Mouse (Mus musculus): ENCODE results near the gene Ids. TPM values are rescaled to one million over a fixed set of nuclear protein-coding genes. Genes with fewer than 3 reads are reported as not detected.
"Not testable (repeated sequence)": the region's sequence is repeated elsewhere in the genome, so short reads cannot be mapped to it uniquely, and the experiment has no call there.

The Ids gene
- polyA plus RNA-seq (2015; fragmentation: Nextera tagmentation; extraction: Ambion mirVana), result 2.5 and 2.9 TPM in 2 replicates

GRCm38 (mm10) chrX:70364661-70365613, at the start of gene Ids:
Gene Ids, minus strand, starts transcription at chrX:70365084.
- Histone ChIP-seq H3K4me2 (replicated peaks; ENCODE audit: low read depth) (peak within 1 kb of the TSS; percentile 57), H3K27ac (ENCODE audit: low read depth, low read length) (no peak within 1 kb of the TSS; the same call in 1 of the 2 replicates), H3K9ac (ENCODE audit: low read depth, low read length) (peak within 1 kb of the TSS; percentile 51), H3K27me3 (replicated peaks; ENCODE audit: control insufficient read depth, insufficient read depth, low read length) (no peaks in the 10 kb centered on the region), H3K4me1 (replicated peaks; ENCODE audit: control insufficient read depth, insufficient read depth, low read length) (no peaks in the 10 kb centered on the region), H3K4me3 (ENCODE audit: low read depth, low read length) (peak within 1 kb of the TSS; percentile 49), H3K9me3 (ENCODE audit: control insufficient read depth) (no peaks in the 10 kb centered on the region), H3K36me3 (ENCODE audit: control insufficient read depth, insufficient read depth) (no peaks in the 10 kb centered on the region)
- WGBS, result 20% methylated on average over 32 of the region's 45 CpGs
- TF ChIP-seq CTCF (IDR thresholded peaks at IDR 0.05; ENCODE audit: low read depth), result no peak
- peak; percentile 97 for ATAC-seq

GRCm38 (mm10) chrX:70392636-70393035, 27.8 kb upstream of the Ids start:
- not testable (repeated sequence) for H3K4me3 ChIP-seq (ENCODE audit: low read depth, low read length); H3K27ac ChIP-seq (ENCODE audit: low read depth, low read length); H3K9ac ChIP-seq (ENCODE audit: low read depth, low read length); H3K36me3 ChIP-seq (ENCODE audit: control insufficient read depth, insufficient read depth); H3K4me2 ChIP-seq (replicated peaks; ENCODE audit: low read depth); ATAC-seq; H3K9me3 ChIP-seq (ENCODE audit: control insufficient read depth); H3K27me3 ChIP-seq (replicated peaks; ENCODE audit: control insufficient read depth, insufficient read depth, low read length); H3K4me1 ChIP-seq (replicated peaks; ENCODE audit: control insufficient read depth, insufficient read depth, low read length)

- H3K9ac ChIP-seq (ENCODE audit: low read depth, low read length), result peak overlapping the region; percentile 24
- peak; percentile 69 for ATAC-seq
- peak overlapping the region; percentile 29; the same call in 1 of the 2 replicates for H3K27ac ChIP-seq (ENCODE audit: low read depth, low read length)
- no peak for TF ChIP-seq CTCF (IDR thresholded peaks at IDR 0.05; ENCODE audit: low read depth)
- no peaks in the 10 kb centered on the region for H3K27me3 ChIP-seq (replicated peaks; ENCODE audit: control insufficient read depth, insufficient read depth, low read length)
- no peaks in the 10 kb centered on the region for H3K4me1 ChIP-seq (replicated peaks; ENCODE audit: control insufficient read depth, insufficient read depth, low read length)
- H3K4me2 ChIP-seq (replicated peaks; ENCODE audit: low read depth), result peak overlapping the region; percentile 56
- WGBS, result 24% methylated on average over 11 of the region's 11 CpGs
- H3K36me3 ChIP-seq (ENCODE audit: control insufficient read depth, insufficient read depth), result no peaks in the 10 kb centered on the region
- peak overlapping the region; percentile 48 for H3K4me3 ChIP-seq (ENCODE audit: low read depth, low read length)
- no peaks in the 10 kb centered on the region for H3K9me3 ChIP-seq (ENCODE audit: control insufficient read depth)
Measured at GRCm38 (mm10) chrX:70385962-70386351, 21.1 kb upstream of the Ids start.

GRCm38 (mm10) chrX:70385276-70385961, 20.5 kb upstream of the Ids start, which contains the start of gene 1110012L19Rik:
Gene 1110012L19Rik, plus strand, starts transcription at chrX:70385877.
- TF ChIP-seq CTCF (IDR thresholded peaks at IDR 0.05; ENCODE audit: low read depth), result no peak
- Histone ChIP-seq H3K9ac (ENCODE audit: low read depth, low read length) (peak within 1 kb of the TSS; percentile 24), H3K27me3 (replicated peaks; ENCODE audit: control insufficient read depth, insufficient read depth, low read length) (no peaks in the 10 kb centered on the region), H3K9me3 (ENCODE audit: control insufficient read depth) (no peaks in the 10 kb centered on the region), H3K4me2 (replicated peaks; ENCODE audit: low read depth) (peak within 1 kb of the TSS; percentile 56), H3K4me1 (replicated peaks; ENCODE audit: control insufficient read depth, insufficient read depth, low read length) (no peaks in the 10 kb centered on the region), H3K4me3 (ENCODE audit: low read depth, low read length) (peak within 1 kb of the TSS; percentile 48), H3K36me3 (ENCODE audit: control insufficient read depth, insufficient read depth) (no peaks in the 10 kb centered on the region), H3K27ac (ENCODE audit: low read depth, low read length) (peak within 1 kb of the TSS; percentile 29)
- peak; percentile 95 for ATAC-seq
- WGBS, result 21% methylated on average over 22 of the region's 22 CpGs

- Histone ChIP-seq H3K9ac (ENCODE audit: low read depth, low read length) (no peak overlapping the region), H3K27ac (ENCODE audit: low read depth, low read length) (no peak overlapping the region; the same call in 1 of the 2 replicates), H3K9me3 (ENCODE audit: control insufficient read depth) (no peaks in the 10 kb centered on the region), H3K4me3 (ENCODE audit: low read depth, low read length) (peak overlapping the region; percentile 48), H3K27me3 (replicated peaks; ENCODE audit: control insufficient read depth, insufficient read depth, low read length) (no peaks in the 10 kb centered on the region), H3K4me1 (replicated peaks; ENCODE audit: control insufficient read depth, insufficient read depth, low read length) (no peaks in the 10 kb centered on the region), H3K36me3 (ENCODE audit: control insufficient read depth, insufficient read depth) (no peaks in the 10 kb centered on the region), H3K4me2 (replicated peaks; ENCODE audit: low read depth) (peak overlapping the region; percentile 56)
- 54% methylated on average over 3 of the region's 3 CpGs for WGBS
- ATAC-seq, result no peak
- TF ChIP-seq CTCF (IDR thresholded peaks at IDR 0.05; ENCODE audit: low read depth), result no peak
Measured at GRCm38 (mm10) chrX:70384917-70385275, 20.0 kb upstream of the Ids start.

GRCm38 (mm10) chrX:70374469-70375110, 9.7 kb upstream of the Ids start:
- H3K27me3 ChIP-seq (replicated peaks; ENCODE audit: control insufficient read depth, insufficient read depth, low read length); H3K4me3 ChIP-seq (ENCODE audit: low read depth, low read length); H3K27ac ChIP-seq (ENCODE audit: low read depth, low read length); ATAC-seq; H3K4me1 ChIP-seq (replicated peaks; ENCODE audit: control insufficient read depth, insufficient read depth, low read length); H3K36me3 ChIP-seq (ENCODE audit: control insufficient read depth, insufficient read depth); H3K9ac ChIP-seq (ENCODE audit: low read depth, low read length); H3K4me2 ChIP-seq (replicated peaks; ENCODE audit: low read depth); H3K9me3 ChIP-seq (ENCODE audit: control insufficient read depth): not testable (repeated sequence)
- TF ChIP-seq CTCF (IDR thresholded peaks at IDR 0.05; ENCODE audit: low read depth), result peak; percentile 42
- WGBS, result 60% methylated on average over 4 of the region's 6 CpGs

- not testable (repeated sequence) for ATAC-seq; H3K9ac ChIP-seq (ENCODE audit: low read depth, low read length); H3K36me3 ChIP-seq (ENCODE audit: control insufficient read depth, insufficient read depth); H3K9me3 ChIP-seq (ENCODE audit: control insufficient read depth); H3K4me2 ChIP-seq (replicated peaks; ENCODE audit: low read depth); H3K4me3 ChIP-seq (ENCODE audit: low read depth, low read length); H3K27me3 ChIP-seq (replicated peaks; ENCODE audit: control insufficient read depth, insufficient read depth, low read length); H3K27ac ChIP-seq (ENCODE audit: low read depth, low read length); H3K4me1 ChIP-seq (replicated peaks; ENCODE audit: control insufficient read depth, insufficient read depth, low read length)
- WGBS, result 27% methylated on average over 1 of the region's 6 CpGs
Measured at GRCm38 (mm10) chrX:70369758-70370157, 4.9 kb upstream of the Ids start.
